Mouse (Mus musculus) lung, postnatal 0 days (tissue): ENCODE measurements around the gene Ahcyl1.

Experiments used
- CTCF ChIP-seq: IDR thresholded peaks from 2 replicates; pipeline ENCODE4 v1.5.1; 2016; ENCODE audit warnings: antibody characterized with exemption, mild to moderate bottlenecking
- EP300 ChIP-seq: IDR thresholded peaks from 2 replicates; pipeline ENCODE4 v1.6.1; 2016; ENCODE audit warnings: antibody characterized with exemption, mild to moderate bottlenecking, control low read depth

DNA sequence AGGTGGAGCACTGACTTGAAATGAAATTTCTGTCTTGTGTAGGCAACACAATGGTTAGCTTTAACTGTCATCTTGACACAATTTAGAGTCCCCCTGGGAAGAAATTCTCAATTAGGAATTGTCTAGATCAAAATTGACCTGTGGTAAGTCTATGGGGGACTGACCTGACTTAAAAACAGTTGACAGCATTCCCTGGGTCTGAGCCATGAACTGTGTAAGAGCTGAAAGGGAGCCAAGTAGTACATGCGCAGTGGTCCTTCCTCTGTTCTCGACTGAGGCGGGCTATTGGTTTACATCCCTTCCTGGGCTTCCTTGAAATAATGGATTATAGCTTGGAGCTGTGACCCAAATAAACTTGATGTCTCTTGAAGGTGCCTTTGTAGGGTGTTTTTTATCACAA is 49.4 kb downstream of the Ahcyl1 start:
- TF ChIP-seq CTCF = no peak
- TF ChIP-seq EP300 = no peak
